Mouse (Mus musculus): ENCODE measurements around the gene Trim27. TPM values are rescaled to one million over a fixed set of nuclear protein-coding genes. Genes with fewer than 3 reads are reported as not detected.

Gene Trim27
- total and polyA plus RNA-seq, 3 experiments: 134 to 198 (median 146) TPM

GRCm38 (mm10) chr13:21169121-21169656 lies 10.1 kb upstream of the Trim27 start (continued):
- TF ChIP-seq JUND (conservative IDR thresholded peaks at IDR 0.05; ENCODE audit: low read depth, low read length): no peak
- TF ChIP-seq KAT2A (IDR thresholded peaks at IDR 0.05; ENCODE audit: insufficient replicate concordance, low read length): no peak
- no peak for TF ChIP-seq JUN (IDR thresholded peaks at IDR 0.05; ENCODE audit: insufficient read depth, low read depth, low read length)
- TF ChIP-seq MAX (IDR thresholded peaks at IDR 0.05; ENCODE audit: low read length): peak; percentile 34; the same call in 1 of the 2 replicates
- no peak for TF ChIP-seq MAFK (IDR thresholded peaks at IDR 0.05; ENCODE audit: insufficient replicate concordance, low read length)
- TF ChIP-seq MYC (IDR thresholded peaks at IDR 0.05; ENCODE audit: low read depth, low read length): no peak

- Histone ChIP-seq H3K4me1 (ENCODE audit: control insufficient read depth in 1 of 2, insufficient read depth in 2 of 2) (peaks cover 4 to 21% of the 10 kb centered on the region in 2 experiments; a peak in 3 of 4 replicates), H3K9ac (ENCODE audit: insufficient read depth, low read depth) (no peak overlapping the region), H3K36me3 (replicated peaks in 1 of 2; ENCODE audit: control insufficient read depth in 1 of 2, insufficient read depth in 1 of 2, low read length in 1 of 2) (no peaks in the 10 kb centered on the region), H3K79me2 (replicated peaks; ENCODE audit: control insufficient read depth, extremely low read depth, insufficient read depth, poor library complexity, severe bottlenecking) (no peaks in the 10 kb centered on the region), H3K4me2 (ENCODE audit: insufficient read depth, low read depth, poor library complexity, severe bottlenecking) (peak overlapping the region; percentile 41; the same call in 1 of the 2 replicates), H3K27ac (ENCODE audit: insufficient read depth, low read depth) (no peak overlapping the region), H3K4me3 (replicated peaks in 1 of 3; ENCODE audit: low read depth in 2 of 3, low read length in 2 of 3, poor library complexity in 1 of 3) (peak overlapping the region; percentile 42 to 64 (median 60)), H3K27me3 (replicated peaks) (peaks cover 11% of the 10 kb centered on the region), H3K9me3 (replicated peaks; ENCODE audit: low read length) (no peaks in the 10 kb centered on the region)
- DNase-seq (ENCODE audit: extremely low read depth): peak; percentile 91
- dilution Hi-C loops (cut with MboI; ENCODE audit: extremely low pct_ligation_motif_present, extremely low pct_unique_long_range_greater_than_20kb, low sequenced_read_pairs) (no loop called here), in situ Hi-C loops (cut with MboI; ENCODE audit: low pct_ligation_motif_present, low pct_unique_long_range_greater_than_20kb, low sequenced_read_pairs) (loop anchor here (10.0 to 25.0 kb wide), 4 partner anchors 233 to 1058 kb away; no protein-coding TSS in a partner anchor)
- no peak for TF ChIP-seq SMC3 (IDR thresholded peaks at IDR 0.05; ENCODE audit: low read depth, low read length)
- no peak for TF ChIP-seq ZKSCAN1 (IDR thresholded peaks at IDR 0.05; ENCODE audit: borderline replicate concordance, low read depth, low read length)
- TF ChIP-seq CHD2 (IDR thresholded peaks at IDR 0.05; ENCODE audit: low read length): no peak
- no peak for TF ChIP-seq BHLHE40 (IDR thresholded peaks at IDR 0.05; ENCODE audit: low read depth, low read length)
- TF ChIP-seq ZNF384 (IDR thresholded peaks at IDR 0.05; ENCODE audit: low read depth, low read length): peak; percentile 89
- TF ChIP-seq ZC3H11A (IDR thresholded peaks at IDR 0.05; ENCODE audit: low read depth, low read length): no peak
- TF ChIP-seq KAT2A (IDR thresholded peaks at IDR 0.05; ENCODE audit: insufficient replicate concordance, low read length): no peak; the same call in 1 of the 2 replicates
- TF ChIP-seq GABPA (IDR thresholded peaks at IDR 0.05; ENCODE audit: insufficient replicate concordance, low read depth, low read length): no peak
- TF ChIP-seq JUND (conservative IDR thresholded peaks at IDR 0.05; ENCODE audit: low read depth, low read length): 0 out of 2 replicates have a peak, but pooled peaks have one; percentile 7
- no peak for TF ChIP-seq RCOR1 (conservative IDR thresholded peaks at IDR 0.05; ENCODE audit: low read depth, low read length)
- TF ChIP-seq MEF2A (IDR thresholded peaks at IDR 0.05; ENCODE audit: borderline replicate concordance, low read depth, low read length): no peak
- TF ChIP-seq MYC (IDR thresholded peaks at IDR 0.05; ENCODE audit: low read depth, low read length): no peak; the same call in 1 of the 2 replicates
- TF ChIP-seq EP300 (IDR thresholded peaks at IDR 0.05; ENCODE audit: low read length): no peak
- peak; percentile 95 for TF ChIP-seq MAFK (IDR thresholded peaks at IDR 0.05; ENCODE audit: insufficient replicate concordance, low read length)
- no peak for TF ChIP-seq MAZ (IDR thresholded peaks at IDR 0.05; ENCODE audit: low read depth, low read length)
- TF ChIP-seq ELF1 (IDR thresholded peaks at IDR 0.05; ENCODE audit: low read depth, low read length): peak; percentile 97
- TF ChIP-seq MXI1 (IDR thresholded peaks at IDR 0.05; ENCODE audit: low read depth, low read length): no peak
- TF ChIP-seq RAD21 (IDR thresholded peaks at IDR 0.05; ENCODE audit: low read depth, low read length): no peak
- no peak for TF ChIP-seq NELFE (IDR thresholded peaks at IDR 0.05; ENCODE audit: low read depth, low read length)
- no peak for TF ChIP-seq USF1 (IDR thresholded peaks at IDR 0.05; ENCODE audit: low read depth, low read length)
- TF ChIP-seq POLR2AphosphoS2 (IDR thresholded peaks at IDR 0.05; ENCODE audit: low read depth, low read length): no peak
- no peak for TF ChIP-seq ETS1 (conservative IDR thresholded peaks at IDR 0.05; ENCODE audit: low read depth, low read length)
- TF ChIP-seq PAX5 (IDR thresholded peaks at IDR 0.05; ENCODE audit: low read length): no peak
- peak; percentile 47; the same call in 1 of the 2 replicates for TF ChIP-seq NRF1 (IDR thresholded peaks at IDR 0.05; ENCODE audit: low read depth, low read length)
- no peak for TF ChIP-seq SIN3A (IDR thresholded peaks at IDR 0.05; ENCODE audit: low read length)
- TF ChIP-seq CHD1 (IDR thresholded peaks at IDR 0.05; ENCODE audit: low read depth, low read length): no peak
- TF ChIP-seq CTCF (conservative IDR thresholded peaks at IDR 0.05 in 1 of 2, IDR thresholded peaks at IDR 0.05 in 1 of 2; ENCODE audit: low read depth in 2 of 2, low read length in 2 of 2): no peak
- TF ChIP-seq JUN (IDR thresholded peaks at IDR 0.05; ENCODE audit: insufficient read depth, low read depth, low read length): no peak
- no peak for TF ChIP-seq USF2 (conservative IDR thresholded peaks at IDR 0.05; ENCODE audit: low read depth, low read length)
- TF ChIP-seq HCFC1 (IDR thresholded peaks at IDR 0.05; ENCODE audit: low read depth, low read length): no peak; the same call in 1 of the 2 replicates
- TF ChIP-seq MAX (IDR thresholded peaks at IDR 0.05; ENCODE audit: low read length): no peak
- no peak for TF ChIP-seq ZMIZ1 (IDR thresholded peaks at IDR 0.05; ENCODE audit: low read depth, low read length)
- TF ChIP-seq POLR2A (IDR thresholded peaks at IDR 0.05; ENCODE audit: low read depth, low read length): no peak
- peak; percentile 79; the same call in 1 of the 2 replicates for TF ChIP-seq E2F4 (IDR thresholded peaks at IDR 0.05; ENCODE audit: insufficient replicate concordance, low read depth, low read length)
These were observed 9.4 kb upstream of the Trim27 start for GRCm38 (mm10) chr13:21169657-21170430.

Data from CH12.LX (cell line).